Mouse (Mus musculus) cortical plate, adult 2 months (tissue): Measurements from ENCODE around the gene Col23a1. TPM values are rescaled to one million over a fixed set of nuclear protein-coding genes. Genes with fewer than 3 reads are reported as not detected.

ENCODE experiments used
- H3K27ac ChIP-seq: fragments of 200-500 bp; 2 replicates; pipeline ENCODE4 v1.5.1; 2012; ENCODE audit warnings: low read length, control low read depth, inconsistent platforms; ENCODE audit not compliant: insufficient read depth
- H3K4me1 ChIP-seq: fragments of 200-500 bp; 2 replicates; pipeline ENCODE4 v1.6.1; 2011; ENCODE audit warnings: low read length; ENCODE audit not compliant: control insufficient read depth, insufficient read depth
- H3K4me3 ChIP-seq: fragments of 200-500 bp; 2 replicates; pipeline ENCODE4 v1.5.1; 2011; ENCODE audit warnings: mild to moderate bottlenecking, low read length, control low read depth; ENCODE audit not compliant: insufficient read depth
- CTCF ChIP-seq: fragments of 200-500 bp; IDR thresholded peaks from 2 replicates; pipeline ENCODE4 v1.5.1; 2011; ENCODE audit warnings: mild to moderate bottlenecking, control low read depth, low read length; ENCODE audit not compliant: insufficient read depth; ENCODE audit errors: extremely low read depth
- POLR2A ChIP-seq: fragments of 200-500 bp; IDR thresholded peaks from 2 replicates; pipeline ENCODE4 v1.6.1; 2011; ENCODE audit warnings: mild to moderate bottlenecking, low read length, control low read depth; ENCODE audit not compliant: insufficient read depth; ENCODE audit errors: extremely low read depth
- polyA plus RNA-seq: library from polyadenylated mRNA; depleted of rRNA; stranded (reverse); fragments of >200 nt; gene quantifications from 2 replicates; pipeline ENCODE4 v1.2.3, GENCODE M21; 2012

The Col23a1 gene
- polyA plus RNA-seq, 1 experiment: 7.3 TPM

DNA sequence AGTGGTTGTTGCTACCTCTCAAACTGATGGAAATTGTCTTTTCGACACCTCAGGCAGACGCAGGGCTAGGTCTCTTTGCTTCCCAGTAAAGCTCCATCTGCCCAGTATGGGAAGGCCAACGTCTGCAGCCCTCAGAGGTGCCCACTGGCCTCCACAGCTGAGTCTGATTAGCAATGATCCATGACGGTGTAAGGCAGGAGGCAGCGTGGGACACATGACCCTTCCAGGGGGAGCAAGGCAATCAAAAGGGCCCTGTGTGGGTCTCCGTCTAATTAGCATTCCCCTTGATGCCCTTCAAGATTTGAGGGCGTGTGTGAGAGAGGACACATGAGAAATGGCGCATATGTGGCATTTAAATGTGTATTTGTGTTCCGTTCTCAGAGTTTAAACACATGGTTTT lies 199.1 kb downstream of the Col23a1 start:
- no peak overlapping the region for H3K4me3 ChIP-seq
- TF ChIP-seq POLR2A: no peak
- no peak for TF ChIP-seq CTCF
- no peak overlapping the region for H3K27ac ChIP-seq
- no peaks in the 10 kb centered on the region for H3K4me1 ChIP-seq

- H3K4me3 ChIP-seq: no peak overlapping the region
- no peaks in the 10 kb centered on the region for H3K4me1 ChIP-seq
- no peak for TF ChIP-seq CTCF
- no peak for TF ChIP-seq POLR2A
- no peak overlapping the region for H3K27ac ChIP-seq
Measured at GRCm38 (mm10) chr11:51493421-51493820, 203.7 kb downstream of the Col23a1 start.

GRCm38 (mm10) chr11:51494178-51494577 lies 204.5 kb downstream of the Col23a1 start:
- no peak for TF ChIP-seq CTCF
- TF ChIP-seq POLR2A: no peak
- no peak overlapping the region for H3K4me3 ChIP-seq
- no peaks in the 10 kb centered on the region for H3K4me1 ChIP-seq
- no peak overlapping the region for H3K27ac ChIP-seq

- TF ChIP-seq CTCF (no peak), POLR2A (no peak)
- no peak overlapping the region for H3K27ac ChIP-seq
Measured at GRCm38 (mm10) chr11:51499776-51500175, 210.1 kb downstream of the Col23a1 start.

DNA sequence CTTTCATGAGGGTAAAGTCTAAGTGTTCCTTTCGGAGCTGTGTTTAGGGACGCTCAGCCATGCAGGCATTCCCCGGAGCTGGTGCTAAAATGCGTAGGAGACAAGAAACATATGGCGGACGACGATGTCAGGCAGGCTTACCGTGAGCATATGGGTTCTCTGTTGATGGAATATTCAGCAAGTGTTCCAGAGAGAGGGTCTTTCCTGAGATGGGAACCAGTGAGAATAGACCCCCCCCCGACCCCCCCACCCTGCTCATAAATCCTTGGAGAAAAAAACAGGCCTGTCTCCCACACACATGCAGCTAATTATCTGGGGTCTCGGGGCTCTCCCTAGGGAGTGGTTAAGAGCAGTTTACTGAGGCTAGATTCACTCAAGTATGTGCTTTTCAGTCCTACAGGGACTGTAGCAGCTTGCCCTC lies 212.7 kb downstream of the Col23a1 start:
- TF ChIP-seq CTCF (no peak), POLR2A (no peak)
- Histone ChIP-seq H3K4me1 (peaks cover 2% of the 10 kb centered on the region; the same call in 1 of the 2 replicates), H3K4me3 (no peak overlapping the region), H3K27ac (no peak overlapping the region)

More at GRCm38 (mm10) chr11:51499776-51500175, 210.1 kb downstream of the Col23a1 start:
- Histone ChIP-seq H3K4me3 (no peak overlapping the region), H3K4me1 (peaks cover 2% of the 10 kb centered on the region; the same call in 1 of the 2 replicates)

DNA sequence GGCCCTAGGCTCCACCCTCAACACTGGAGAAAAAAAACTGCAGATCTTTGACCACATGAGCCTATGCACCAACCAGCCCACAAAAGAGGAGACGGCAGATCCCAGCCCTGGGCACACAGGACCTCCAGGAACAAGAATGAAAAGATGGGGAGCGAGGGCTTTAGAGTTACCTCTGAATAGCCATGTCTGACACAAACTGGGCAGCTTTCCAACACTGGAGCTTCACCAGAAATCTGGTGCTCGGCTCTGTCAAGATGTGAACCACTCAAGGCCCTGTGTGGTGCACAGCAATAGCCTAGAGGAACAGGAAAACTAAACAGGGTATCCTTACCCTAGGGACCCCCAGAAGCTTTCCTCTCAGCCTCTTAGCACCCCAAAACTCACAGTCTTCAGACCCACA lies 215.2 kb downstream of the Col23a1 start:
- Histone ChIP-seq H3K4me1 (peaks cover 2% of the 10 kb centered on the region; the same call in 1 of the 2 replicates), H3K27ac (no peak overlapping the region), H3K4me3 (no peak overlapping the region)
- TF ChIP-seq POLR2A (no peak), CTCF (no peak)

- TF ChIP-seq CTCF (no peak), POLR2A (no peak)
- Histone ChIP-seq H3K4me1 (no peaks in the 10 kb centered on the region), H3K4me3 (no peak overlapping the region), H3K27ac (no peak overlapping the region)
Measured at GRCm38 (mm10) chr11:51508053-51508452, 218.3 kb downstream of the Col23a1 start.

- TF ChIP-seq CTCF: no peak
- TF ChIP-seq POLR2A: no peak
- Histone ChIP-seq H3K27ac (no peak overlapping the region), H3K4me3 (no peak overlapping the region), H3K4me1 (no peaks in the 10 kb centered on the region)
Measured at GRCm38 (mm10) chr11:51509211-51509610, 219.5 kb downstream of the Col23a1 start.

DNA sequence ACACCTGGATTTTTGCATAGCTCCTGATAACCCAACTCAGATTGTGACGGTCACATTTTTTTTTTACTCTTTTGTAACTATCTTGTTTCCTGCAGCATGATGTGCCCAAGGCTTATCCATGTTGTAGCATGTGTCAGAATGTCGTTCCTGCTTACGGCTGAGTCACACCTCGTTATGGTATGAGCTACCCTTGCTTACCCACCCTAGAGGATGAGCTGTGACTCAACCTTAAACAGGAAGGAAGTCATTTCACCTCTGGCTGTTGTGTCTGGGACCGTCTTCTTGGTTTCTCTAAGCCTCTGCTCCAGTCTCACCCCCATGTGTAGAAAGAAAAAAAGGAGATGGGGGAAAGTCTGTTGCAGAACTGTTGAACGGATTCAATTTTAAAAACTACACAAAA lies 223.3 kb downstream of the Col23a1 start:
- Histone ChIP-seq H3K4me1 (no peaks in the 10 kb centered on the region), H3K4me3 (no peak overlapping the region)
- TF ChIP-seq CTCF (no peak), POLR2A (no peak)

DNA sequence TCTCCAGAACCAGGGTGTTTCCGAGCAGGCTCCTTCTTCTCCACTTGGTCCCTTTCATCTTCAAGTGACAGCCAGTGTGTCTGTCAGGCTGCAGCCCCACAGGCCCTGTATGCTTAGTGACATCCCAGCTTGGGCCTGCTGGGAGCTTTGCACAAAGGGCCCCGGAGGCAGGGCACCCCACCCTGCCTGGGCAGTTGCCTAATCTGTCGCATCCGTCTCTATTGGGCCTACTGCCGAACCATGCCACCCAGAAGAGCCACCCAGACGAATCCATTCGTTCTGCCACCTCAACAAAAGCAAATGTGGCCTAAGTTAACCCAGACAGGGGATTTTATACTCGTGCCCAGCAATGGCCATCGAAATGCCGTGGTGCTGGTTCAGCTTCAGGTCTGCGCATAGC lies 225.6 kb downstream of the Col23a1 start:
- H3K4me3 ChIP-seq: no peak overlapping the region
- no peak overlapping the region for H3K27ac ChIP-seq
- no peaks in the 10 kb centered on the region for H3K4me1 ChIP-seq
- TF ChIP-seq CTCF (no peak), POLR2A (no peak)

More for the DNA sequence above, 223.3 kb downstream of the Col23a1 start:
- no peak overlapping the region for H3K27ac ChIP-seq

DNA sequence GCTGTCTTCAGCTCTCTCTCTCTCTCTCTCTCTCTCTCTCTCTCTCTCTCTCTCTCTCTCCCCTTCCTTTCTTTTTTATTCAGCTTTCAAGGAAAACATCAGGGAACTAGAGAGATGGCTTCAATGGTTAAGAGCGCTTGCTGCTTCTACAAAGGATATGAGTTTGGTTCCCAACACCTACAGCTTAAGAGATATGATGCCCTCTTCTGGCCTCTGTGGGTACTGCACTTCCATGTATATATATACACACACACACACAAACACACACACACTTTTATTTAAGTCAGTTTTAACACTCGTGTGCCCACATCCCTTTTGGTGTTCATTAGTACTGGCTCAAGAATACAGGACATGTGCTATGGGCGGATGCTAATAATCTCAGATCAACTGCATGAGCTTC lies 228.4 kb downstream of the Col23a1 start:
- no peaks in the 10 kb centered on the region for H3K4me1 ChIP-seq
- no peak for TF ChIP-seq CTCF
- TF ChIP-seq POLR2A: no peak
- no peak overlapping the region for H3K4me3 ChIP-seq
- H3K27ac ChIP-seq: no peak overlapping the region
